Mouse (Mus musculus) fat pad, adult 2 months (tissue): ENCODE results near the gene Tctex1d4.
A peak's percentile ranks its signal among the peaks of the same experiment; 100 is the strongest.

Experiments used
- DNase-seq: peaks from one replicate; pipeline ENCODE4 v3.0.0-alpha.2; 2011; ENCODE audit warnings: low read depth, low spot score; ENCODE audit errors: extremely low read depth

Gene Tctex1d4

DNA sequence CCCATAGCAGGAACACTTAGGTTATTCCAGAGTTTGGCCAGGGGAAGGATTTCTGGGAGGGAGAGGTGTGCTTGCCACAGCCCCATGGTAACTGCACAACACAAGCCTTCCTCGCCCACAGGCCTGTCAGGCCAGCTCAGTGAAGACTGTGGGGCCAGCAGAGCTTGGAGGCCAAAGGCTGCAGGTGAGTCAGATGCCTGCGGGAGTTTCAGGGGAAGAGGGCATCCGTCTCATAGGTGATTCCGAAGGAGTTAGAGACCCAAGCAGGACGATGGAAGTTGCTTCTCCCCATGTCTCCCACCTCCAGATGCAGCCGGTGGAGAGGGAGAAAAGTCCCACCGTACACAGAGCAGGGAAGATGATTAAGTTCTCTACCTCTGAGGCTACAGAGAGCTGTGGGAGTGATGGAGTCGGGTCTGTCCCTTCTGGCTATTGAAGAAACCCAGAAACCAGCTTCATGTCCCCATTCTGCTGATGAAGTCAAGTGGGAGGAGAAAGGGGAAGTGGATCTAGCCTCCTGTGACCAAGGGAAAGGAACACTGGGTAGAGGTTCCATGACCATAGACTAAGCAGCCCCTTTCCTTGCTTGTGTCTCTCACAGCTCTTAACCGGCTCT is at the start of gene Tctex1d4:
TSS of gene Tctex1d4 (plus strand) at position 120 of the 616 bp plus-strand sequence.
- DNase-seq: no peak

DNA sequence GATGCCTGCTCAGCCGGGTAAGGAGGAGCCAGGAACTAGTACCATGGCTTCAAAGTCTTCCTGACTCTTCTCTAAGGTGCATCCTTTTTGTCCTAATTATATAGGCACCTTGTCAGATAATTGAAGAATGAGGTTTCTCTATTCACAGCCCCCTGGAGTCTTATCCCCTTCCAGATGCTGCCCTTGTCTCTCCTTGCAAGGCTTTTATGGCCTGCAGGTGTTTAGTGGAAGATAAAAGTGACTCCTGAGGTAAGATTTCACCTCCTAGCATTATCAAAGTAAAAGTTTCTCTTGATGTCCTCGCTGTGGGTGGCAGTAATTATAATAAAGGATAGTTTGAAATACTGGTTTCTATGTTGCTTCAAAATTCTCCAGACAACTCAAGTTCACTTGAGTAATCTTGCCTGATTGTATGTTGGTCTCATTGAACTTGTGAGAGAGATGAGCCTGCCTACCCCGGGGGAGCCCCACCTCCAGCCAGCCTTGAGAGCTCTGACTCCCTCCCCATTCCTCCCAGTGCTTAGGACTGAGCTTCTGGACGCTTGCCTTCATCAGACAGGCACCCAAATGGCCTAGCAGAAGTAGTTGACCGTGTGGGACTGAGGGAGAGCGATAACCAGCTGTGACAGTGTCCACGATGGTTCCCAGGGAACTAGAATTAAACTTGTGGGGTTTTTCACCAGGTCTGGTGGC is 38.5 kb upstream of the Tctex1d4 start:
- no peak for DNase-seq

DNA sequence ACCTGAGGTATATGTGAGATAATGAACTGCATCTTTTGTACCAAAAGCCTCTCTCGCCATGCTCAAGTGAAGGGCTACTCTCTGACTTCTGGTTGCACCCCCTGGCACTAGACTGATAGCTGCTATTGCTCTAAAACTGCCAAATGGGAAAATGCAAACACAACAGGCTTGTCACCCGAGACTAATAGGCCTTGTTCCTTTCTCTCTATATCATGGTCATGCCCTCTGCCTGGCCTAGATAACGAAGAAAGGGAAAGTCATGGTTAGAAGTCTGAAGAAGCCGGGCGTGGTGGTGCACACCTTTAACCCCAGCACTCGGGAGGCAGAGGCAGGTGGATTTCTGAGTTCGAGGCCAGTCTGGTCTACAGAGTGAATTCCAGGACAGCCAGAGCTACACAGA is 36.0 kb upstream of the Tctex1d4 start:
- DNase-seq: no peak

DNA sequence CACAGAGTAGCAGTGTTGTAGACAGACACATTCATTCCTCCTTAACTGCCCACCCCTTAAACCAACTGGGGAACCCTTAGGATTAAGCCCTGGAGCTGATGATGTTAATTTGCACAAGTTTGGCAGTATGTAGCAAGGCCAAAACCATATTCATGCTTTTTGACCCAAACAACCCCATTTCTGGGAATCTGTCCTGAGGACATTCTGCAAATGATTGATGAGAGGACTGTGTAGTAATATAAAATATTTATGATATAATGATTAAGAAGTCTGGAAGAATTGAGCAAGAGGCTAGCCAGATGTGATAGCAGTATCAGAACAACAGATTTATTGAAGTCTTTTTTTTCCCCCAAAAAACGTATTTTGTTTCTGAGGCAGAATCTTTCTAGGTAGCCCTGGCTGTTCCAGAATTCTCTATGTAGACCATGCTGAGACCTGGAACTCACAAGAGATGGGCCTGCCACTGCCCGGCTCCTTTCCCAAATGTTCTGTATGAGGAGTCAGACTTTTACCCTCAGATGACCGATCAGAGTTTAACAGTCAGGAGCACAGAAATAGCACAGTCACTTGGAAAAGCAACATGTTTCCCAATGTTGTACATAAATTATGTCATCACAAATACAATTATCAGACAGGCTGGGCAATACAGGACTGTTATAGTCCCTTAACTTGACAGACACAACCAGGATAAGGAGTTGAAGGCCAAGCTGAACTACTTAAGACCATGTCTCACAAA is 31.8 kb upstream of the Tctex1d4 start:
- no peak for DNase-seq

DNA sequence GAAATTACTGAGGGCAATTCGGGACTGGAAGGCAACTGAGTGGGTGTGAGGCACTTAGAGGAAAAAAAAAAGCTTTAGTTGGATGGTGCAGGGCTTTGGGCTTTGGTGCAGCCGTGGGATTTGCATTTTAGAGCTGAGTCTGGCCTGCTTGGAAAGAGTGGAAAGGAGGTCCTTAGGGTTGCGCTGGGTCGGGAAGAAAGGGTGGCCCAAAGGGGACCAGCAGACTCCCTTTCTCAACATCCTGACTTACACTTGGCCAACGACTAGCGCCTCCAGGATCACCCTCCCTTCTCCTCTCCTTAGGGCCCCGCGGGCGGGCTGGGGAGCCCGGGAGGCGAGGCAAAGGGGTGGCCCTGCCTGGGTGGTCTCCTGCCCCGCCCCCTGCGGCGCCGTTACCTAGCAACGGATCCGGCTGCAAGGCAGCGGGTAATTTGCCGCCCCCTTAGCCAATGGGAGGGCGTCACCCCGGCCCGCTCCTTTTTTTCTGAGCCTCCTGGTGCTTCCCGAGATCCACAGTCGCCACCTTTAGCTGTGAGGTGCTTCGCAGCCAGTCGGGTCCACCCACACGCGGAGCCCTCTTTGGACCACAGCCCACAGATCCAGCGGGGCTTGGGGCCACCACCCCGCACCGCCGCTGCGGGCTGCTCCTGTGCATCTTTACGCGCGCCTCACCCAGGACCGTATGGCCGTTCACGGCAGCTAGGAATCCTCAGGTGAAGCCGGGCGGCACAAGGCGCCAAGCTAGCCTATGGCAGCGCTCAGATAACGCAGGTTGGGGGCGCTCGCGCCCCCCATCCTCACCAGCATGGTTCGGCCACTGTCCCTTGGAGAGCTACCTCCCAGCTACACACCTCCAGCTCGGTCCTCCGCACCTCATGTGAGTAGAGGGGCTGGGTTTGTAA is 30.8 kb upstream of the Tctex1d4 start, which contains the start of gene Ptch2:
TSS of gene Ptch2 (plus strand) at position 525 of the 902 bp plus-strand sequence.
- DNase-seq: no peak

DNA sequence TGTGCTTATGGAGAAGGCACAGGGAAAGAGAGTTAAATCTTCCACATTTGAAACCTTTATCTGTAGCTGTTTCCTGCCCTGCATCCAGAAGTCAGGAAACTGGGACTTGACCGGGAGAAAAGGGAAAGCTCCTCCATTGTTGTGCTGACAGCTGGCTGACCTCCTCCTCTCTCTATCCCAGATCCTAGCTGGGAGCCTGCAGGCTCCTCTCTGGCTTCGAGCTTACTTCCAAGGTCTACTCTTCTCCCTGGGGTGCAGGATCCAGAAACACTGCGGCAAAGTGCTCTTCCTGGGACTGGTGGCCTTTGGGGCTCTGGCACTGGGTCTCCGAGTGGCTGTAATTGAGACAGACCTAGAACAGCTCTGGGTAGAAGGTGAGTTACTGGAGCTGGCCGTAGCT is 29.9 kb upstream of the Tctex1d4 start:
- DNase-seq: no peak

DNA sequence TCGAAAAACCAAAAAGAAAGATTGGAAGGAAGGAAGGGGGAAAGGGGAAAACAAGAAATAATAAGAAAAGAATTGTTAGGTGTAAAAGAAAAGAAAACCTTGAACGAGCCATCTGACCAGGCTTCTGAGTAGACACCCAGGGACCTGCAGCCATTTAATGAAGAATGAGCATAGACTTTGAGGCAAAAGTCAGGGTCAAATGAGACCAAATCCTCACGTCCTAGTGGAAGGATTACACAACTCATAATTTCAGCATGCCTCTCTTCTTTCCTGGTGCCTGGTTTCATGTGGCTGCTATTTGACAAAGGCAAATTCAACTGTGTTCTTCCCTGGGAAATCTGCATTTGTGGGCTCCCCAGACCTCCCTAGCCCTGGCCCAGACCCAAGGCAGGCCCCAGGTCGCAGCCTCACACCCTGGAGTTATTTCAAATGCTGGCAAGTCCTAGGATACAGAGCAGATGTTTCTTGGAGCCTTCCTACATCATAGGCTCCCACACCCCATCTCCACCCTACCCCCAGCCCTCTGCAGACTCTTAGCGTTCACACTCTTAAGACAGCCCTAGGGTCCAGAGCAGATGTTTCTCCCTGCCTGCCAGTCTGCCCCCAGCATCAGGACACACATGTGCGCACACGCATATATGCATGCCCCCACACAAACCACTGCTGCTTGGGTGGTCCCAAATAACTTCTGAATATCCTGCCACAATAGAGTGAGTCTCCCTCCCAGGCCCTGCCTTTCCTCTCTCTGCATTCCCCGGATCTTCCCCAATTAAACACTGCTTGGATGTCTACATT is 28.4 kb upstream of the Tctex1d4 start:
- no peak for DNase-seq

DNA sequence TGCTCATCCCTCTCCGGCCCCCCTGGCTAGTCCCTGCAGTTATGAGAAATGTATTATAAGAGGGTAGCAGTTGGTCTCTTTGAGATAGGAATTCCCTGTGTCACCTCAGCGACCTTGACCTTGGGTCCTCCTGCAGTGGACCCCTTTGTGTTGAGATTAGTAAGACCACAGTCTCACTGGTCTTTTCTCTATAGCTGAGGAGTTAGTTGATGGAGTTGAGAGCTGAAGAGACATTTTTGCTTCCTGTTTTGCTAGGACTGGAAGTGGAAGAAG is 27.9 kb upstream of the Tctex1d4 start:
- no peak for DNase-seq

DNA sequence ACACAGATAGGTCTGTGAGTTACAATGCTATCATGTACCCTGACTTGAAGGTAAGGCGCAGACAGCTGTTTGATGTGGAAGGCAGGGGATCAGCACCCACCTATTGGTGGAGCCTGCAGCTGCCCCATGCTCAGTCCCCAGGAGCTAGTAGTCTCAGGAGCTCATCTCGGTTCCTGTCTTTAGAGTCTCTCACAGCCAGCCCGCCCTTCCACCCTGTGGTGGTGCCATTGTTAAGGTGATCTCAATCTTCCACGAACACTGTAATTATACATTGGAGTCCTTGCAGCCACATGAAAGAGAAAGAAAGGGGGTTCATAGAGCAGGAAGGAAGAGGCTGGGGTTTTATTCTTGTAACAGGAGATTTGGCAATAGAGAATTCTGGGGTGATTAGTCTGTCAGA is 26.6 kb upstream of the Tctex1d4 start:
- DNase-seq: no peak

DNA sequence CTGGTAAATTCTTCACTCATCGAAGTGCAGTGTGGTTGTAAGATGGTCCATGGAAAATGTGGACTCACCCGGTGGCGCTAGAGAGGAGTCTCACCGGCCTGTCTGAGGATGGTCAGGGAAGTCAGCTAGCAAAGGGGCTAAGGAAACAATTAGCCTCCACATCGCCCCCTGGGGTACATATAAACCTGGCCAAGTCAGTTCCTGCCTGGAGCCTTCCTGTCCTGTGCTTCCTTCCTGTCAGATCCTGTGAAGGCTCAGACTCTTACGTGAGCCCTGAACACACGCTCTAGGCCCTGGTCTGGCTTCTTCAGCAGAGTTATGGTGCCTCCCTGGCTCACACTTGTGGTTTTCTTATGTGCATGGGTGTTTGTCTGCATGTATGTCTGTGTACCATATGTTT is 25.4 kb upstream of the Tctex1d4 start:
- no peak for DNase-seq

DNA sequence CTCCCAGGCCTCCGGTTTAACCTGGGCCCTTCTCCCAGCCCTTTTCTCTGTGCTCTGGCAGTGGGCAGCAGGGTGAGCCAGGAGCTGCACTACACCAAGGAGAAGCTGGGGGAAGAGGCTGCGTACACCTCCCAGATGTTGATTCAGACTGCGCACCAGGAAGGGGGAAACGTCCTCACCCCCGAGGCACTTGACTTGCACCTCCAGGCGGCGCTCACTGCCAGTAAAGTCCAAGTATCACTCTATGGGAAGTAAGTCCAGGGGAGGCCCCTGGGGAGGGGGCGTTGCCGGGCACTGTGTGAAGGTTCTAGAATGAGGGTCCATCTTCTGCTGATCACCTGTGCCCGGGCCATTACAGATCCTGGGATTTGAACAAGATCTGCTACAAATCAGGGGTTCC is 21.9 kb upstream of the Tctex1d4 start:
- DNase-seq: no peak

DNA sequence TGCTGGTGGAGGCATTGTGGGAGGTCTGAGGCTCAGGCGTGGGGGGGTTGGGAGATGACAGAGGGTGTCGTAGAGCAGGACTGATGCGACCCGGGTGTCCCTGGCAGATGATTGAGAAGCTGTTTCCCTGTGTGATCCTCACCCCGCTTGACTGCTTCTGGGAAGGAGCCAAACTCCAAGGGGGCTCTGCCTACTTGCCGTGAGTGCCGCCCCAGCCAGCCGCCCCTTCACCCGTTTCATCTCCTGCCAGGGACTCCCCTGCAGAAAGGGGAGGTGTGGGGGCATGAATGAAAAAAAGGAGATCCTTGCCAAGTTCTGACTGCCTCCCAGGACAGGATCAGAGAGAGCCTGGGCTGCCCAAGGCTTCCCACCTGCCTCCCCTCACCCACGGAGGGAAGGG is 21.5 kb upstream of the Tctex1d4 start:
- DNase-seq: no peak

DNA sequence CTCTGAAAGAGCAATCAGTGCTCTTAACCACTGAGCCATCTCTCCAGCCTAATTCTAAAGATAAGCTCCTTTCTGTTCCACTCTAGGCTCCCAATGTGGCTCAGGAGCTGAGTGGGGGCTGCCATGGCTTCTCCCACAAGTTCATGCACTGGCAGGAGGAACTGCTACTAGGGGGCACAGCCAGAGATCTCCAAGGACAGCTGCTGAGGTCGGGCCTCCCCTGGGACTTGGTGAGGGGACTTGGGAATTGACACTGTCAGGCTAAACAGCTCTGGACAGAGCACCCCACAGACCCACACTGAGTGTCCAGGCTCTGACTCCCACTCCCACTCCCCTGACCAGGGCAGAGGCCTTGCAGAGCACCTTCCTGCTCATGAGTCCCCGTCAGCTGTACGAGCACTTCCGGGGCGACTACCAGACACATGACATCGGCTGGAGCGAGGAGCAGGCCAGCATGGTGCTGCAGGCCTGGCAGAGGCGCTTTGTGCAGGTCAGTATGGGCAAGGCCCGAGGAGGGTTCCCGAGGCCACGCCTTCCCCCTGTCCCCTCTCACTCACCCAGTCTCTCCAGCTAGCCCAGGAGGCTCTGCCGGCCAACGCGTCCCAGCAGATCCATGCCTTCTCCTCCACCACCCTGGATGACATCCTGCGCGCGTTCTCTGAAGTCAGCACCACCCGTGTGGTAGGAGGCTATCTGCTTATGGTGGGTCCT is 18.6 kb upstream of the Tctex1d4 start:
- no peak for DNase-seq

DNA sequence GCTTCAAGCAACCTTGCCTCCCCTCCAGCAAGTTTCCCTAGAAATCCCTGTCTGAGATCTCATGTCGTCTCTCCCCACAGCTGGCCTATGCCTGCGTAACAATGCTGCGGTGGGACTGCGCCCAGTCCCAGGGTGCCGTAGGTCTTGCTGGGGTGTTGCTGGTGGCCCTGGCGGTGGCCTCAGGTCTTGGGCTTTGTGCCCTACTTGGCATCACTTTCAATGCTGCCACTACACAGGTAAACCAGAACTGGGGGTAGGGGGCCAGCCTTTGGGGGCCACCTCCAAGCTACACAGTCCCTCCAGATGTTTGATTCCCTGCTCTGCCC is 18.1 kb upstream of the Tctex1d4 start:
- DNase-seq: no peak

DNA sequence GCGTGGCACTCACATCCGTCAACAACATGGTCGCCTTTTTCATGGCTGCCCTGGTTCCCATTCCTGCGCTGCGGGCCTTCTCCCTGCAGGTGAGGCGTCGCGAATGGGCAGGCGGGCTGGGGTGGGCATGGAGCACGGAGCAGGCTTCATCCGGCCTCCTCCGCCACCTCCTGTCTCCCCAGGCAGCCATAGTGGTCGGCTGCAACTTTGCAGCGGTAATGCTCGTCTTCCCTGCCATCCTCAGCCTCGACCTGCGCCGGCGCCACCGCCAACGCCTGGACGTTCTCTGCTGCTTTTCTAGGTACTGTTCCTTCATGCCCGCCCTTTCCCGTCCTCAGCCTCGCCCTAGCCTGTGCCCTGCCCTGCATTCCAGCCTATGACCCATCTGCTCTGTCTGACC is 17.3 kb upstream of the Tctex1d4 start:
- no peak for DNase-seq

DNA sequence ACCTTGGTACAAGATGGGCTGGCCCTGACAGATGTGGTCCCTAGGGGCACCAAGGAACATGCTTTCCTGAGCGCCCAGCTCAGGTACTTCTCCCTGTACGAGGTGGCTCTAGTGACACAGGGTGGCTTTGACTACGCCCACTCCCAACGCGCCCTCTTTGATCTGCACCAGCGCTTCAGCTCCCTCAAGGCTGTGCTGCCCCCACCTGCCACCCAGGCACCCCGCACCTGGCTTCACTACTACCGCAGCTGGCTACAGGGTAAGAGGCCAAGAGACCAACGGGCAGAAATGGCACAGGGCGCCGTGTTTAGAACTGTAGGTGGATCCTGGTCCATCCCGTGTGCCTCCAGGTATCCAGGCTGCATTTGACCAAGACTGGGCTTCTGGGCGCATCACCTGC is 16.3 kb upstream of the Tctex1d4 start:
- no peak for DNase-seq

DNA sequence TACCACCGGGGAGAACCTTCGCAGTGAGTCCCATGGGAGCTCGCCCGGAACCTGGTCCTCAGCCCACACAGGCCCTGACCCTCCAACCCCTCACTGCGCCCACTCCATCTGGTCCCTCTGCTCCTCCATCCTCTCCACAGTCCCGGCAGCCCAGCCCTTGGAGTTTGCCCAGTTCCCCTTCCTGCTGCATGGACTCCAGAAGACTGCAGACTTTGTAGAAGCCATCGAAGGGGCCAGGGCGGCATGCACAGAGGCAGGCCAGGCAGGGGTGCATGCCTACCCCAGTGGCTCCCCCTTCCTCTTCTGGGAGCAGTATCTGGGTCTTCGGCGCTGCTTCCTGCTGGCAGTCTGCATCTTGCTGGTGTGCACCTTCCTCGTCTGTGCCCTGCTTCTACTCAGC is 15.6 kb upstream of the Tctex1d4 start:
- DNase-seq: no peak

DNA sequence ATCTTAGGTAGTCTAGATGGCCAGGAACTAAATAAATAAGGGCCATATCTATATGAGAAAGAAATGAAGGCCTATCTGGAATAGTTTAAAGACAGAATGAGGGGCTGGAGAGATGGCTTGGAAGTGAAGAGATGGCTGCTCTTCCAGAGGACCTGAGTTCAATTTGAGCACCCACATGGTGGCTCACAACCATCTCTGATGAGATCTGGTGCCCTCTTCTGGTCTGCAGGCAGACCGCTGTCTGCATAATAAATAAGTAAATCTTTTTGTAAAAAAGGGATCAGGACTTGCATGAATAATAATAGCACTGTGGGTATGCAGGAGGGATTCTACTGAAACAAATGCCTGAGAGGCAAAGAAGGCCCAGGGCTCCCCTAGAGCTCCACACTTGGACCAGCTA is 13.4 kb upstream of the Tctex1d4 start:
- no peak for DNase-seq

DNA sequence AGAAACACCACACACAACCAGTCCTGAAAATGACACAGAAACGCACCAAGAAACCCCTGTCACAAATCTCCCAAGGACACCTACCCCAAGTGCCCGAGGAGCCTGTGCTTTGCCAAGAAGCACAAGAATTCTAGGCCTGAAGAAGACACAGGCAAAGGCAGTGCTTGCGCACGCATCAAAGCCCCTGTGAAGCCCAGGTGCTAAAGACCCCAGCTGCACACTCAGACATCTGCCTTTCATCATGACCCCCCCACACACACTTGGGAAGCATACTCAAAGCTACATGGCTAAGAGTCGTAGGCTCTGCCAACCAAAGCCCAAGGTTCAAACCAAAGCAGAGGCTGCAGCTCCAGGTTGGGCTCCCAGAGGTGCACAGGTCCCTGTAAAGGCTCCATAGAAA is 11.0 kb upstream of the Tctex1d4 start:
- no peak for DNase-seq

DNA sequence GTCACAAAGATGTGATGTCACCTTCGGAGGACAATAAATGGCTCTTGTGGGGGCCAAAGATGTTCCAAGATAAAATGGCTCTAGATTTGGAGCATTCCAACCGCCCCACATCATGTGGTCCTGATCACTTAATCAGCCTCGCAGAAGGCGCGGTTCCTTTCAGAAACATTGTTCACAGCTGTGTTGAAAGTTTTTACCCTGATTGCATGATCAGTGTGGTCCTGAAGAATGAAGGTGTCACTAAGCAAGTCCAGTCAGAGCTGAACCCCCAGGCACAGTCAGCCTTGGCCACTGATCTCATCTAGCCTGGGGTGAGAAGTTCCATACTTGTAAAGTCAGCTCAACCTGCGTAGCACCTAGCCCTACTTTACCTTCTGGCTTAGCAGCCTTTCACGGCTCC is 8.7 kb upstream of the Tctex1d4 start:
- peak; percentile 54 for DNase-seq
